Mouse (Mus musculus): ENCODE data around the gene Cnst.

DNA sequence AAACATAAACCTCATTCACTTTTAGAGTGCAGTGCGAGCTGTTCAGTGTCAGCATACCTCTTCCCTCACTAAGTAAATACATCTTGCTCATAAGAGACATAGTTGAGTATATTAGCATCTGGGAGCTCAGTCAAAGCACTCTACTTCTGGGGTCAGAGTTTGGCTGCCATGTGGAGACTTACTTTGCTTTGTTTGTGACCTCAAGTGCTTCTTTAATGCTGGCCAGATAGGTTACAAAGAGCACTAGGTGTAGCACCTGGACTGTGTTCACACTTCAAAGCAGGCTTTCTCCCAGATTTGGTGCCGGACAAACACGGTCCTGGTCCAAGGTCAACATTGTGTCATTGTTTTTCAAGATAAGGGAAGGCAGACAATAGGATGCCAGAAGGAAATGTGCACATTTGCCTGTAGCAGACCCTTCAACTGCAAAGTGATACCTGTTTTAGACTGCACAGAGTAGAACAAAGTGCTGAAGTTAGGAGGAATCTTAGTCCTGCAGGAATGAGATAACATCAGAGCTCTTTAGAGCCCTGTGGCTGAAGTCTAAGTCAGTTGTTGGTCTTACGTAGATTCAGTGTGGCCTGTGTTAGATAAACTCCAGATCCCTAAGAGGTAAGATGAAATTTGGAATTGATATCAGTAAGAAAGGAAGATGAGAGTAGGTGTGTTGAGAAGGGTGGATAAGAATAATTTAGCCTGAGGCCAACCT, 22.7 kb downstream of the Cnst start:
- TF ChIP-seq CTCF (IDR thresholded peaks at IDR 0.05; ENCODE audit: borderline replicate concordance, insufficient read depth, low read depth, low read length): no peak
- no peak for TF ChIP-seq POLR2A (IDR thresholded peaks at IDR 0.05; ENCODE audit: borderline replicate concordance, insufficient read depth, low read length)

All from cerebellum, adult 2 months (tissue).